Mouse (Mus musculus) liver, postnatal 0 days (tissue): ENCODE measurements around the gene Cwc25.

ENCODE experiments used
- CTCF ChIP-seq: sonication (generic); IDR thresholded peaks from 2 replicates; pipeline ENCODE4 v1.5.1; 2016; ENCODE audit warnings: antibody characterized with exemption, low read depth
- EP300 ChIP-seq: IDR thresholded peaks from 2 replicates; pipeline ENCODE4 v1.6.1; 2016; ENCODE audit warnings: antibody characterized with exemption, low read depth, mild to moderate bottlenecking

- TF ChIP-seq EP300 (no peak), CTCF (no peak)
Measured at GRCm38 (mm10) chr11:97789727-97790126, 23.4 kb upstream of the Cwc25 start.
